Mouse (Mus musculus) left cerebral cortex, adult 2 months (tissue): ENCODE measurements around the gene Snx33. TPM values are rescaled to one million over a fixed set of nuclear protein-coding genes. Genes with fewer than 3 reads are reported as not detected.
A peak's percentile ranks its signal among the peaks of the same experiment; 100 is the strongest.
"Not testable (repeated sequence)": the region's sequence is repeated elsewhere in the genome, so short reads cannot be mapped to it uniquely, and the experiment has no call there.

Experiments used
- DNase-seq, 2 experiments: peaks; one replicate each; pipeline ENCODE4 v3.0.0; 2021 to 2022; ENCODE audit warnings: low spot score in 2 of 2, mixed read lengths in 1 of 2; ENCODE audit errors: extremely low spot score in 1 of 2
- H3K27ac ChIP-seq: fragments of 200-600 bp; 2 replicates; pipeline ENCODE4 v1.8.1; 2022
- H3K4me3 ChIP-seq: fragments of 200-600 bp; 2 replicates; pipeline ENCODE4 v1.8.1; 2022
- CTCF ChIP-seq: fragments of 200-600 bp; IDR thresholded peaks from 2 replicates; pipeline ENCODE4 v1.8.1; 2022; ENCODE audit warnings: antibody characterized with exemption, mild to moderate bottlenecking, moderate library complexity
- intact Hi-C: fragments of 180-260 bp; cut with DNase I; formaldehyde crosslinking; loops from one replicate; pipeline ENCODE4 v1.15.1; 2025
- total RNA-seq, 2 experiments: library from RNA; stranded (reverse); gene quantifications; 2 replicates each; pipeline ENCODE4 v1.2.3; 2021

Snx33 gene
- total RNA-seq, 2 experiments from 2014 or later: 5.8 to 7.3 TPM

DNA sequence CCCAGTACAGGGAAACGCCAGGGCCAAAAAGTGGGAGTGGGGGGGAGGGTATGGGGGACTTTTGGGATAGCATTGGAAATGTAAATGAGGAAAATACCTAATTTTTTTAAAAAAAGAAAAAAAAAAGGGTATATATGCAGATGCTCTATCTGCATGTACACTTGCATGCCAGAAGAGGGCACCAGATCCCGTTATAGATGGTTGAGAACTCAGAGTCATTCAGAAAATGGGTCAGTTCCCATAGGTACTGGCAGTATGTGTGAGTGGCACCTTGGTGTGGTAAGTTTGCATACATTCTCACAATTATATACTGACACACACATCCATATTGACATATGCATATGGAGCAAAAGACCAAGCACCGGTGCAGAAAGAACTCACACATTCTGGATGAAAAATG, 19.3 kb upstream of the Snx33 start:
- intact Hi-C loops: loop anchor here (1.0 kb wide), 1 partner anchor 184 kb away; no protein-coding TSS in a partner anchor
- peak; percentile 78 for TF ChIP-seq CTCF
- H3K4me3 ChIP-seq, H3K27ac ChIP-seq, DNase-seq: not testable (repeated sequence)

DNA sequence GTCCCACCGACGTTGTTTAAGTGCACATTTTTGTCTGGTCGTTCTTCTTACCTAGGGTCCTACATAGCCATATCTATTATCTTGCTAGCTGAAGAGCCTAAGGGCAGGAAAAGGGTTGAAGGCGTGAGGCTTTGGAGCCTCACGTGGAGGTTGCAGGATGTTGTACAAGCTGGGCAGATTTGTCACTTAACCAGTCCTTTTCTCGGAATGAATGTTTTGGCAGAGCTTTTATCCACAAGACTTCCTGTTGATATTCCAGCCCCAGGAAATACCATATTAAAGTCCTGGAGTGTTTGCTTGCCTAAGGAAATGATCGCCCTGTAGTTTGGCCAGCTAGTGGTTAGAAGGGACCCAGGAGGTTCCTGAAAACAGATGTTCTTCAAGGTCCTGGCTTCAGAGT, 10.2 kb upstream of the Snx33 start:
- intact Hi-C loops: loop anchor here (5.0 kb wide), 1 partner anchor 139 kb away; no protein-coding TSS in a partner anchor
- Histone ChIP-seq H3K27ac (peak overlapping the region; percentile 95), H3K4me3 (peak overlapping the region; percentile 95)
- no peak; the same call in 1 of the 2 replicates for TF ChIP-seq CTCF
- no peak for DNase-seq

DNA sequence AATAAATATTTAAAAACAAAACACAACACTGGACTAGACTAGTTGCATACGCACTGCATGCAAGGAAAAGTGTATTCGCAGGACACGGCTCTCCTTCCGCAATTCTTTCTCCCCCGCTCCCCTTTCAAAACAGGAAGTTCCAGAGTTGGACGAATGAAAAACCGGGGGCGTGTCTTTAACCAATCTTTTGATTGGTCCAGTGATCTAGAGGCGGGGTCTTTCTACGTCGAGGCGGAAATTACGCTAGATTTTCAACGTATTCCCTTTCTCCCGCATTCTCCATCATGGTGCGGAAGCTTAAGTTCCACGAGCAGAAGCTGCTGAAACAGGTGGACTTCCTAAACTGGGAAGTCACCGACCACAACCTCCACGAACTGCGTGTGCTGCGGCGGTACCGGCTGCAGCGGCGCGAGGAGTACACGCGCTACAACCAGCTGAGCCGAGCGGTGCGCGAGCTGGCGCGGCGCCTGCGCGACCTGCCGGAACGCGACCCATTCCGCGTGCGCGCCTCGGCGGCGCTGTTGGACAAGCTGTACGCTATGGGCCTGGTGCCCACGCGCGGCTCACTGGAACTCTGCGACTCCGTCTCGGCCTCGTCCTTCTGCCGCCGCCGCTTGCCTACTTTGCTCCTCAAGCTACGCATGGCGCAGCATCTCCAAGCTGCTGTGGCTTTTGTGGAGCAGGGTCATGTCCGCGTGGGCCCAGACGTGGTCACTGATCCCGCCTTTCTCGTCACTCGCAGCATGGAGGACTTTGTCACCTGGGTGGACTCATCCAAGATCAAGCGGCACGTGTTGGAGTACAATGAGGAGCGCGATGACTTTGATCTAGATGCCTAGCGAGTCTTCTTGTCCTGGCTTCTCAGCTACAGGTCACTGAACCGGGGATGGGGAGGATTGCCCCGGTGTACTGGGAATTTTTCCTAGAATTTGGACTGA, 9.3 kb upstream of the Snx33 start, which contains the start of gene Imp3:
Gene Imp3 (plus strand): TSS at position 253 of the 938 bp plus-strand sequence.
- peak within 1 kb of the TSS; percentile 95 for H3K27ac ChIP-seq
- intact Hi-C loops: loop anchor here (5.0 kb wide), 1 partner anchor 140 kb away; no protein-coding TSS in a partner anchor
- TF ChIP-seq CTCF: peak; percentile 6
- H3K4me3 ChIP-seq: peak within 1 kb of the TSS; percentile 95
- DNase-seq: peak; percentile 86 to 87

DNA sequence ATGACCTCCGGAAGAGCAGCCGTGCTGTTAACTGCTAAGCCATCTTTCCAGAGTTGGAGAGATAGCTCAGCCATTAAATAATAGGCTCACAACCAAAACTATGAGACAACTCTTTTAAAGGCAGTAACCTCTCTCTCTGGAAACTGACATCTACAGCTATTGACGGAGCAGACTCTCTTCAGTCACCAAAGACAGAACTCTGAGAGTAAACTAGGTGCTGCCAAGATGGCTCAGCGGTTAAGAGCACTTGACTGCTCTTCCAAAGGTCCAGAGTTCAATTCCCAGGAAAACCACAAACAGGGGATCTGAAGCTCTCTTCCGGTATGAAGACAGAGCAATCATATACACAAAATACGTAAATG, 8.7 kb upstream of the Snx33 start:
- no peak for TF ChIP-seq CTCF
- DNase-seq: no peak
- intact Hi-C loops: loop anchor here (5.0 kb wide), 1 partner anchor 140 kb away; no protein-coding TSS in a partner anchor
- H3K4me3 ChIP-seq: peak overlapping the region; percentile 95
- H3K27ac ChIP-seq: peak overlapping the region; percentile 41; the same call in 1 of the 2 replicates

DNA sequence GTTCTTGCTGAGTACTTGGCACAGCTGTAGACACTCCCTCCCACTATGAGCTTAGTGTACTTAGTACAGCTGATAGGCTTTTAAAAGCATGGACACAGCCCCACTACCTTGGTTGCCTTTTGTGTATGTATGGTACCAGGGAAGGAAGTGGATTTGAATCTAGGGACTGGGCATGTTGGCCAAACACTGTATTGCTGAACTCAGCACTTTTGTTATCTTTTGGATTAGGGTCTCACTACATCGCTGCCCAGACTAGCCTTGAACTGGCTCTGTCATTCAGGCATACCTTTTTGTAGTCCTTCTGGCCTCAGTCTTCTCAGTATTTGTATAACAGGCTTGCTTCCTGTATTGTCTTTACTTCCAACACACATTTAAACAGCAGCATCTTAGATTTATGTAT, 2.4 kb upstream of the Snx33 start:
- intact Hi-C loops: no loop called here
- TF ChIP-seq CTCF: no peak
- Histone ChIP-seq H3K4me3 (no peak overlapping the region), H3K27ac (no peak overlapping the region)
- no peak for DNase-seq

DNA sequence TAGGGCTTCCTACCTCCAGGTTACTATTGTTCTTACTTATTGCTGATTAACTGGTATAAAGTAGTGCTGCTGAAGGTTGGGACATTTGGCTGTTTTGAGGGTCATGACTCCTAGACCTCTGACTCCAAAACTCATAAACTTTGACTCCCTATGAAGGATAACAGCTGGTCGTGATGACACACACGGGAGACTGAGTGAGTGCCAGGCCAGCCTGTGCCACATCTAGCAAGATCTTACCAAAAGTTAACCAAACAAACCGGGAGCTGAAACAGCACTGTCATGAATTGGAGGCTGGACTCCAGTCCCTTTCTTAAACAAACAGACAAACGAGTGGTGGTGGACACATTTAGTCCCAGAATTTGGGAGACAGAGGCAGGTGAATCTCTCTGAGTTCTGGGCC, 1.3 kb upstream of the Snx33 start:
- intact Hi-C loops: no loop called here
- no peak overlapping the region for H3K27ac ChIP-seq
- no peak overlapping the region for H3K4me3 ChIP-seq
- no peak for DNase-seq
- no peak for TF ChIP-seq CTCF

DNA sequence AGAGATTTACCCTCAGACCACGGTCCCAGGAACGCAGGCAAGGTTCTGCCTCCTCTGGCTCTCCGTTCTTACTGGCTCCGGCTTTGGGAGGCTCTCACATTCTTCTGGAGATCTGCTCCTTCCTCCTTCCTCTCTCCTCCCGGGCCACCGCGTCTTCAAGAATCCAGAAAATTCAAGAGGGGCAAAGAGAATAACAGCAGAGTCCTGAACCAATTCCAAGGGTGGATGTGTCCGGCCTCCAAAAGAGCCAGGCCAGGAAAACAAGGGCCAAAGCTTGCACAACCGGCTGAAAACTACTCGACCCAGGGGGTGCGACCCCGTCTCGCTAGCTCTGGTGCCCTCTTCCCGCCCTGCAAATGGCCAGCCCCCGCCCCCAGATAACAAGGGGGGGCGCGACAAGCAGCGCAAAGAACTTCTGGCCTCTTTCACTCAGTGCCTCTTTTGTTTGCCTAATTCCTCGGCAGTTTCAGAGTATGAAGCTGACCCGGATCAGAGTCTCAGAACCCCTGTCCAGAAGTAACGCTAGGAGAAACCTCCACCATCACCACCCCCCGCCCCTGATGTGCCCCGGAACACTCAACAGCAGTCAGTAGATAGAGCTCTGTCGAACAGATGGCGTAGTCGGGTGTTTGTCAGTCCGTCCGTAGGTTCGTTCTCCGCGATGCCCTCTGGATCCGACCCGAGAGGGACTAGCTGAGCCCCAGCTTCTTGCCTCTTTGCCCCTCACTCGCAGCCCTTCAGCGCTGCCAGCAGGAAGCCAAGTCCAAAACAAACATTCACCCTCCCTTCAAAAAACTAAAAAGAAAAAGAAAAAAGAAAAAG, 769 bp downstream of the Snx33 start:
- DNase-seq: peak in 1 of 2 experiments; percentile 18
- peak overlapping the region; percentile 80 for H3K27ac ChIP-seq
- intact Hi-C loops: loop anchor here (1.0 kb wide), 2 partner anchors 36 to 204 kb away; no protein-coding TSS in a partner anchor
- peak overlapping the region; percentile 65 for H3K4me3 ChIP-seq
- TF ChIP-seq CTCF: no peak

DNA sequence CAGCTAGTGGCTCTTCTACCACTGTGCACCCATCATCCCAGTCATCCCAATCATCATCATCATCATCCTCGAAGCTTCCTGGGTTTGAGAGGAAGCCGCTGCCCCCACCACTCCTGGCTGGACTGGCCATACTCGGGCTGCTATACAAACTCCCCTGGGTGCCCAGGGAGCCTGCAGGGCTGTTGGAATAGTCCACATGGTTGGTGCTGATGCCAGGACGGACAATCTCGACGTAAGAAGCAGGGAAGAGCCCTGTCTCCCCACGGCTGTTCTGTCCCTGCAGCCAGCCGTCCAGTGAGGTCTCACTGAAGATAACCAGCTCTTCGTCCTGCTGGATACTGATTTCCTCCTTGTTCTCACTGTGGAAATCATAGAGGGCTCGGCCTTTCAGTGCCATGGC, 1.8 kb downstream of the Snx33 start:
- DNase-seq: no peak
- peak overlapping the region; percentile 65; the same call in 1 of the 2 replicates for H3K4me3 ChIP-seq
- peak overlapping the region; percentile 80; the same call in 1 of the 2 replicates for H3K27ac ChIP-seq
- no peak for TF ChIP-seq CTCF
- intact Hi-C loops: no loop called here

DNA sequence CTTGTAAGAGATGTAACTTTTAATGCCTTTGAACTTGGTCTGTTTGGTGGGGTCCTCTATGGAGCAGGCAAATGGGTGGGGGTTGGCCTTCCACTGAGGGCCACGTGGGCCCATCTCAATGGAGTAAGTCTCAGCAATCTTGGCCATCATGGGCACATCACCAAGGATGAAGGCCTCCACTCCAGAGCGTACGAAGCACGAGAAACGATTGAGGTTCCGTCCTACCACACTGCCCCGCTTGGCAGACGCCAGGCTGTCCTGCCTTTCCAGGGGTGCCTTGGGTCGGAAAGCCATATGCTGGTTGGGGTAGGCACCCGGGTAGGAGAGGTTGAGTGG, 2.2 kb downstream of the Snx33 start:
- no peak for DNase-seq
- TF ChIP-seq CTCF: no peak
- Histone ChIP-seq H3K4me3 (no peak overlapping the region; the same call in 1 of the 2 replicates), H3K27ac (peak overlapping the region; percentile 15; the same call in 1 of the 2 replicates)
- intact Hi-C loops: no loop called here

DNA sequence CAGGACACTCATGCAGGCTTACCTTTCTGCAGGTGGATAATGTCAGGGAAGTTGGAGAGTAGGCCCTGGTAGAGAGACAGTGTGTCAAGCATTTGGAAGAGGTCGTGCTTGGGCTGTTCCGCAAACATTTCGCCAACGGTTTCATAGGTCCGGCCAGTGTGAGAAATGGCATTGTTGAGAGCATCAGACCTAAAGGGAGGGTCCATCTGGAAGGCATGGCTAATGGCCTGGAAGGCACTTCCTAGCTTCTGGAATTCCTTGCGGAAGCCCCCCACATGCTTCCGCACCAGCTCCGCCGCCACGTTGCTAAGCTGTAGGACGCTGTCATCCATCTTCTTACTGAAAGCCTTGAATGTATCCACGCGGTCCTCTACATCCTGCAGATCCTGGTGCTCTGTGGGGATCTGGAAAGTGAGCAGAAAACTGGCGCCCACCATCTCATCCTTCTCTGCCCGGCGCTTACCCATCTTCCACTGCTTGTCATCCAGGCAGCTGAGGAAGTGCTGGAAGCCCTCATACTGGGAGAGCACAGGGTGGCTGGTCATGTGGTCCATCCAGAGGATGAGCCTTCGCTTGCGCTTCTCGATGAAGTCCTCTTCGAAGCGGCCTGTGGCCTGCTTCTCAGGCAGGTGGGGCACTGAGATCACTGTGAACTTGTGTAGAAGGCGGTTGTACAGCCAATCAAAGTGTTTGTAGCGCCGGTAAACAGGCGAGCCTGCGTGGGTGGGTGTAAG, 2.7 kb downstream of the Snx33 start:
- TF ChIP-seq CTCF: no peak
- H3K27ac ChIP-seq: peak overlapping the region; percentile 15; the same call in 1 of the 2 replicates
- H3K4me3 ChIP-seq: peak overlapping the region; percentile 27
- intact Hi-C loops: no loop called here
- DNase-seq: no peak

DNA sequence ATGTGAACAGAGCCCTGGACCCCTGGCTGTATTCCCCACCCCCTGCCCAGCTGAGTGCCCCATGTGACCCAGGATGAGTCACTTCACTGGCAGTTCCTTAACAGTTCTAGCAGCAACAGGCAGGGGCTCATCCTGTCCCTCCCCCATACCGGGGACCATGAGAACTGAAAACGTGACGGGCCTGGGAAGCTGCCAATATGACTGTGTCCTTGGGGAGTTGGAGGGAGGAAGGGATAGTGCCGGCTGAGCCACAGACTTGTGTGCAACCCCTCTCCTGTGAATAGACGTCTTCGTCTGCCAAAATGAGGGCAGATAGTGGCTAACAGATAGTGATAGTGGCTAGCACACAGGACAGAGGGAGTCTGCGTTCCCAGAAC, 3.5 kb downstream of the Snx33 start:
- peak; percentile 27 to 43 for DNase-seq
- peak overlapping the region; percentile 27; the same call in 1 of the 2 replicates for H3K4me3 ChIP-seq
- intact Hi-C loops: no loop called here
- no peak overlapping the region; the same call in 1 of the 2 replicates for H3K27ac ChIP-seq
- no peak; the same call in 1 of the 2 replicates for TF ChIP-seq CTCF
